8 mouse cellular contexts compared by ENCODE assay signal in the genomic region with DNA sequence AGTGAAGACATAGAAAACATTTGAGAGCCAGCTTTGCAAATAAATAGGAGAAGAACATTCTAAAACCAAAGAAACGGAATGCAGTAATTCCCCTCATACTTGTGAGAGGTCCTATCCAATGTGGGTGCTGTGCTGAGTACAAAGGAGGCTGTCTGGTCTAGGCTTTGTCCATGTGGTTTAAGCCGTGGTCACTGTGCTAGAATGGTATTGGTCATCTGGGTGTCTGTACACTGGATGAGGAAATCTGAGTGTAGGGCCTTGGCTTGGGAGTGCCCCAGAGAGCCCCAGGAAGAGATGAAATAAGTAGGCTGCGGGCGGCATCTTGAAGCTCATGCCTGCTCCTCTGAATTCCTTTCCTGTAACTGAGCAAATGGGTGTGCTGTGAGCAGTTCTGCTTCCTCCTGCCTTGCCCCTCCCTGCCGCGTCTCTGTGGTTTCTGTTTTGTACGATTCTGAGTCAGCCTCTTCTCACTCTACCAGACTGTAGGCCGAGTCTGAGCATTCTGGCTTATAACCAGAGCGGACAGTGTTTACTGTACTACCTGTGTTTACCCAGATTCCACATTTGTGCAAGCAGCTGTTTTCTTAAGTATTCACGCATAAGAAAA.
A peak's percentile ranks its signal among the peaks of the same experiment; 100 is the strongest.
DNase-seq lines count a peak whose midpoint lies in the region; TF ChIP-seq lines count a peak whose summit lies in the region.

No protein-coding gene starts in this region.

- peaks cover 5% of the 10 kb centered on the region for H3K4me1 ChIP-seq in bone marrow, adult 2 months (ENCODE audit: control insufficient read depth, insufficient read depth, low read length)
- H3K4me1 ChIP-seq in midbrain, embryonic 10.5 days: peaks cover 10% of the 10 kb centered on the region; the same call in 1 of the 2 replicates

- DNase-seq in urinary bladder, adult 18-20 months (ENCODE audit: low spot score in 2 of 2): peak; percentile 45 to 75
- DNase-seq in urinary bladder, postnatal 10 days (ENCODE audit: low spot score): no peak
- DNase-seq in heart, postnatal 14 days: peak; percentile 37 to 39
- peak; percentile 69 for DNase-seq in liver
- peak; percentile 77 to 83 for DNase-seq in natural killer cell, adult 2 months (ENCODE audit: low spot score in 2 of 2)
- peak; percentile 62 to 78 for DNase-seq in urinary bladder, postnatal 36 days (ENCODE audit: low spot score in 2 of 2)
- no peak for DNase-seq in midbrain, embryonic 10.5 days (ENCODE audit: low spot score)

- H3K9me3 ChIP-seq in midbrain, embryonic 10.5 days (replicated peaks): no peaks in the 10 kb centered on the region

- no peaks in the 10 kb centered on the region for H3K27me3 ChIP-seq in midbrain, embryonic 10.5 days (ENCODE audit: low read depth, poor library complexity, severe bottlenecking)

- intact Hi-C loops in heart, postnatal 14 days (cut with DNase I): no loop called here

- TF ChIP-seq POLR2A in bone marrow, adult 2 months (IDR thresholded peaks at IDR 0.05; ENCODE audit: borderline replicate concordance, control insufficient read depth, low read depth, low read length): peak; percentile 30; the same call in 1 of the 2 replicates

- WGBS in bone marrow, adult 2 months: 6% methylated on average over 10 of the region's 10 CpGs
- WGBS in midbrain, embryonic 10.5 days: 90% methylated on average over 10 of the region's 10 CpGs

- no peak for TF ChIP-seq CTCF in bone marrow, adult 2 months (IDR thresholded peaks at IDR 0.05; ENCODE audit: control insufficient read depth, insufficient read depth, low read length)

- peak overlapping the region; percentile 85 for H3K27ac ChIP-seq in bone marrow, adult 2 months (ENCODE audit: control insufficient read depth, insufficient read depth, low read depth, low read length, poor library complexity)
- no peak overlapping the region for H3K27ac ChIP-seq in midbrain, embryonic 10.5 days (replicated peaks)

- H3K4me3 ChIP-seq in bone marrow, adult 2 months (replicated peaks; ENCODE audit: control insufficient read depth, low read depth, low read length): peak overlapping the region; percentile 24
- H3K4me3 ChIP-seq in midbrain, embryonic 10.5 days: no peak overlapping the region

- peaks cover 30% of the 10 kb centered on the region for H3K36me3 ChIP-seq in midbrain, embryonic 10.5 days

Comparison
In these comparisons a context has a peak if more than half of its experiments do, and no peak if none do; other contexts are left out.
1. DNase-seq: peak in urinary bladder, adult 18-20 months (2 of 2), heart, postnatal 14 days (2 of 2), liver (single experiment), natural killer cell, adult 2 months (2 of 2) and urinary bladder, postnatal 36 days (2 of 2); none in urinary bladder, postnatal 10 days (single experiment) and midbrain, embryonic 10.5 days (single experiment).